Mouse (Mus musculus): ENCODE data around the gene Psat1. TPM values are rescaled to one million over a fixed set of nuclear protein-coding genes. Genes with fewer than 3 reads are reported as not detected.

The Psat1 gene
- polyA plus RNA-seq, 1 experiment from 2014 or later = 105 TPM

DNA sequence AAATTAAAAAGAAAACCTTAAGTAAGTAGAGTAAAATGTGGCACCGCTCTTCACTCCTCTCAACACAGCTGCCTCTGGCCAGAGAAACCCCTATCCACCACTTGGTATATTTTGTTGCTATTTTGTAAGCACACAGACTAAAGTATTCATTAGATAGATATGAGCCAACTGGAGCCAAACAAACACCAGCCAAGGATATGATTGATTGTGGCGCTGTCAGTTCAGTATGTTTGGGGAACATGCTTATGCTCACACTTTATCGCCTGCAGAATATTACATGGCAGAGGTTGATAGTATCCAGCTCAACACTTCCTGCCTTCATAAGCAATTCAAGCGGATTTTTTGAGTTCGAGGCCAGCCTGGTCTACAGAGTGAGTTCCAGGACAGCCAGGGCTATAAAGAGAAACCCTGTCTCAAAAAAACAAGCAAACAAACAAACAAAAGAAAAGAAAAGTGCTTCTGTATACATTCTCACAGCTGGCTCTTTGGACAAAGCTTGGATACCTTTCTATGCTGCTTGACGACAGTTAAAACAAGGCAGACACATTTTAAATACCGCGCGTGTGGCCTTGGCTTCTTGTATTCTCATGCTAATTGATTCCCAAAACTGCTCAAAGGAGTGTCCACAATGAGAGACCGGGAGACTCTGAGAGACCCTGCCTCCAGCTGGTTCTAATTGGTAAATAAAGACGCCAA lies 4.6 kb downstream of the Psat1 start:
- Histone ChIP-seq H3K9ac (ENCODE audit: low read length) (no peak overlapping the region), H3K36me3 (ENCODE audit: control insufficient read depth, insufficient read depth, low read length) (no peaks in the 10 kb centered on the region), H3K27ac (ENCODE audit: low read depth, low read length) (no peak overlapping the region), H3K4me3 (ENCODE audit: low read depth, low read length) (no peak overlapping the region), H3K27me3 (ENCODE audit: control insufficient read depth, insufficient read depth, low read length) (no peaks in the 10 kb centered on the region), H3K9me3 (ENCODE audit: control insufficient read depth, low read length) (no peaks in the 10 kb centered on the region), H3K4me1 (ENCODE audit: control insufficient read depth, insufficient read depth, low read length) (no peaks in the 10 kb centered on the region), H3K4me2 (no peak overlapping the region)
- DNase-seq (ENCODE audit: low spot score, missing footprints) (no peak), ATAC-seq (ENCODE audit: low FRiP score) (no peak; the same call in 1 of the 2 replicates)
- WGBS = 46% methylated on average over 11 of the region's 11 CpGs

DNA sequence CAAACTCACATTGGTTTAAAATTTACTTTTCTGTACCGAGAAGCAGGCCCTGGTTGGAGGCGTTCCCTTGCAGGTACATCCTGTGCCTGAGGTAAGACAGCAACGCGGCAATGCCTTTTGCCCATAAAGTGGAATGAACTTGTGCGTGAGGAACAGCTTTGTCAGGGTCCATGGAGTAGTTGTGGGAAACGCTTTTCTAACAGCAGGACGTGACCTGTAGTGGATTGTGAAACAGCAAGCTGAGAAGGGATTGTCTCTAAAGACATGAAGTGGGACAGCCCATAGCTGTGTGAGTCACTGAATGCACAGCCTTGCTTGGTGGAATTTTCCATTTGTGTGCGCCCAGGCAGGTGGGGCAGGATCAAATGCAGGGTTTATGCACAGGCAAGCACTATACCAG lies 5.7 kb downstream of the Psat1 start:
- 78% methylated on average over 8 of the region's 8 CpGs for WGBS
- ATAC-seq (ENCODE audit: low FRiP score) (no peak), DNase-seq (ENCODE audit: low spot score, missing footprints) (no peak)
- no peaks in the 10 kb centered on the region for H3K36me3 ChIP-seq (ENCODE audit: control insufficient read depth, insufficient read depth, low read length)
- H3K9ac ChIP-seq (ENCODE audit: low read length) = no peak overlapping the region
- H3K27ac ChIP-seq (ENCODE audit: low read depth, low read length) = no peak overlapping the region
- H3K27me3 ChIP-seq (ENCODE audit: control insufficient read depth, insufficient read depth, low read length) = no peaks in the 10 kb centered on the region
- H3K4me3 ChIP-seq (ENCODE audit: low read depth, low read length) = no peak overlapping the region
- no peaks in the 10 kb centered on the region for H3K4me1 ChIP-seq (ENCODE audit: control insufficient read depth, insufficient read depth, low read length)
- no peak overlapping the region for H3K4me2 ChIP-seq
- H3K9me3 ChIP-seq (ENCODE audit: control insufficient read depth, low read length) = no peaks in the 10 kb centered on the region

DNA sequence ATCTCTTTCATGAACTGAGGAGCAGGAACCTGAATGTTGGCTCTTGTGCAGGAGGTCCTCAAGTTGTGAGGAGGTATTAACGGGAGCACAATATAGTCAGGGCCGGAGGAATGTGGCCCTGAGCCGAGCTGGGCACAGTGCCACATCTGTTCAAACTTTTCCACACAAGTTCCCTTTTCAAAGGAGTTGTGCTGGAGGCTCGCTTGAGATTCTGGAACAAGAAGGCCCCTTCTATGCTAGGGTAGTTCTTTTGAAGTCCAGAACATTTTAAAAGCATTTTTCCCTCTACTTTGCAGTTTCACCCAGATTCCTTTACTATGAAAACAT lies 21.5 kb downstream of the Psat1 start:
- Histone ChIP-seq H3K27ac (ENCODE audit: low read depth, low read length) (no peak overlapping the region), H3K27me3 (ENCODE audit: control insufficient read depth, insufficient read depth, low read length) (no peaks in the 10 kb centered on the region), H3K9ac (ENCODE audit: low read length) (peak overlapping the region; percentile 55; the same call in 1 of the 2 replicates), H3K9me3 (ENCODE audit: control insufficient read depth, low read length) (no peaks in the 10 kb centered on the region), H3K4me3 (ENCODE audit: low read depth, low read length) (no peak overlapping the region; the same call in 1 of the 2 replicates), H3K4me2 (peak overlapping the region; percentile 91), H3K36me3 (ENCODE audit: control insufficient read depth, insufficient read depth, low read length) (no peaks in the 10 kb centered on the region), H3K4me1 (ENCODE audit: control insufficient read depth, insufficient read depth, low read length) (peaks cover 15% of the 10 kb centered on the region)
- WGBS = 15% methylated on average over 4 of the region's 4 CpGs
- DNase-seq (ENCODE audit: low spot score, missing footprints) (peak; percentile 92), ATAC-seq (ENCODE audit: low FRiP score) (peak; percentile 2; the same call in 1 of the 2 replicates)

DNA sequence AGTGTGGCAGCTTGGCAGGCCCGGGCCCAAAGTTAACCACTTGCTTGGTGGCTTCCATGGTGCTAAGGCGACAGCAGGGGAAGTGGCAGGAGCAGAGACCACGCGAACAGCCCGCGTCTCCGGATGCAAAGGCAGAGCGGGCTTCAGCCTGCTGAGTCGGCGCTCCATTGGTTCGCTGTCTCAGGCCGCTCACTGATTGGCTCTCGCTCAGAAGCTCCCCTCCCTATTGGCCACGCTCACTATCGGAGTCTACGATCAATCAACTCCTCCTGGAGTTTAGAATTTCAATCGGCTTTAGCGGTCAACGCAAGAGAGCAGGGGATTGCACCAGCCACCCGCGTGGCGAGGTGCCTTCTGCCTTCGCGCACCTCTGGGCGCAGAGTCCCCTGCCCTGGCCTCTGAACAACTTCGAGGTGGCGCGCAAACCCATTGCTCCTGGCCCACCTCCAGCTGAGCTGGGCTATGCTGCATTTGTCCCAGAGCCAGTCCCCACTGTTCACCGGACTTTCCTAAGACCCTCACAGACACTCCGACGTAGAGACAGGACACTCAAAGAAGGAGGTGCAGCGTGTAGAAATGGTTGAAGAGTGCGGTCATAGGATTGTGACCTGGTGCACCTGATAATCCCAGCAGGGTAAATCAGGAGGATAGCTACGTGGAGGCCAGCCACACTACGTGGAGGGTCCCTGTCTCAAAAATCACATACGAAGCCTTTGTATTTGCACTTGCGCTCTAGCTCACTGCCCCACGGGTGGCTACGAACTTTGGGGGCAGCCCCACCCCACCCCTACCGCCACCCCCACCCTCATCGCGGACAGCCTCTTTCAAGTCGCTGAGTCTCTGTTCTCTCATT lies 22.0 kb downstream of the Psat1 start:
- peak overlapping the region; percentile 49 for H3K4me3 ChIP-seq (ENCODE audit: low read depth, low read length)
- no peaks in the 10 kb centered on the region for H3K9me3 ChIP-seq (ENCODE audit: control insufficient read depth, low read length)
- H3K9ac ChIP-seq (ENCODE audit: low read length) = peak overlapping the region; percentile 75
- DNase-seq (ENCODE audit: low spot score, missing footprints) (peak; percentile 95), ATAC-seq (ENCODE audit: low FRiP score) (peak; percentile 99)
- no peaks in the 10 kb centered on the region for H3K27me3 ChIP-seq (ENCODE audit: control insufficient read depth, insufficient read depth, low read length)
- H3K4me1 ChIP-seq (ENCODE audit: control insufficient read depth, insufficient read depth, low read length) = peaks cover 15% of the 10 kb centered on the region
- no peaks in the 10 kb centered on the region for H3K36me3 ChIP-seq (ENCODE audit: control insufficient read depth, insufficient read depth, low read length)
- H3K27ac ChIP-seq (ENCODE audit: low read depth, low read length) = no peak overlapping the region; the same call in 1 of the 2 replicates
- peak overlapping the region; percentile 91 for H3K4me2 ChIP-seq
- WGBS = 2% methylated on average over 43 of the region's 43 CpGs

DNA sequence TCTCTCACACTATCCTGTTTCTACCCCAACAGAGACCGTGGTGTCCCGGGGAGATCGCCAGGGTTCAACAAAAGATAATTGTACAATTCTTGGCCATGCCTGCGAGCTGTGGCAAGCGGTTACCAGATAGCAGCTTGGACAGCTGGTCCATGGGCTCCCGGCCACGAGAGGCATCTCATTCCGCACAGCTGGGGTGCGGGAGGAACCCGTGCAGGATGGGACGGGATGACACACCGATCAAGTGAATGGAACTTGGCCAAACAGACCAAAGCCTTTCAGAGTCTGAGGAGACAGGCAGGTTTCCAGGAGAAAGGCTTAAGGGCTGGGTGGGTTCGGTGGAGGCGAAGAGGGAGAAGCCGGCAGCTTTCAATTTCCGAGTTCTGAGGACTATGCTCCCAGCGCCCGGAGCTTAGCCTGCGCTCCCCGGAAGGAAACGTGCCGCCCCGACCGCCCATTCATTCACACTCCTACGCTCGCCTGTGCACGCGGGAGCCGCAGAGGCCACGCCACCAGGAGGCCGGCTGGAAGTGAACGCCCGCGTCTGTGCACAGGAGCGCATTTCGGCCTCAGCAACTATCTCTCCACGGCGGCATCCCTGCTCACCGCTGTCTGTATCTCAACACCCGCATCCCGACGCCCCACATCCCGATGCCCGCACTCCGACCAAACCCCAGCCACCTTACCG lies 22.8 kb downstream of the Psat1 start:
- under 1% methylated on average over 46 of the region's 46 CpGs for WGBS
- peak; percentile 70 for ATAC-seq (ENCODE audit: low FRiP score)

DNA sequence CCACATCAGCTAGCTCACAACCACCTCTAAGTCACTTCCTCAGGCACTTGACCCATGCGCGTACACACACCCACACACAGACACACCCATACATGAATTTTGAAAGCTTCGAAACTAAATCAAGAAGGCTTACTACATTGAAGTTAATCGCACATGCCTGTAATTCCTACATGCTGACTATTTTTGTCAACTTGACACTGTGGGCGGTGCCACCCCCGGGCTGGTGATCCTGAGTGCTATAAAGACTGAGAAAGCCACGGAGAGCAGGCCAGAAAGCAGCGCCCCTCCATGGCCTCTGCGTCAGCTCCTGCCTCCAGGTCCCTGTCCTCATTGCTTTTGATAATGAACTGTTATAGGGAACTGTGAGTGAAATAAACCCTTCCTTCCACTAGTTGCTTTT lies 23.7 kb downstream of the Psat1 start:
- WGBS = 42% methylated on average over 9 of the region's 9 CpGs
- DNase-seq (ENCODE audit: low spot score, missing footprints) = no peak
- no peaks in the 10 kb centered on the region for H3K27me3 ChIP-seq (ENCODE audit: control insufficient read depth, insufficient read depth, low read length)

More for the DNA sequence above, 22.8 kb downstream of the Psat1 start:
- Histone ChIP-seq H3K36me3 (ENCODE audit: control insufficient read depth, insufficient read depth, low read length) (0 out of 2 replicates have a peak, but pooled peaks cover 2% of the 10 kb centered on the region), H3K27ac (ENCODE audit: low read depth, low read length) (no peak overlapping the region; the same call in 1 of the 2 replicates), H3K9me3 (ENCODE audit: control insufficient read depth, low read length) (no peaks in the 10 kb centered on the region), H3K4me1 (ENCODE audit: control insufficient read depth, insufficient read depth, low read length) (peaks cover 15% of the 10 kb centered on the region), H3K9ac (ENCODE audit: low read length) (peak overlapping the region; percentile 75), H3K27me3 (ENCODE audit: control insufficient read depth, insufficient read depth, low read length) (no peaks in the 10 kb centered on the region), H3K4me2 (peak overlapping the region; percentile 91), H3K4me3 (ENCODE audit: low read depth, low read length) (peak overlapping the region; percentile 49)
- DNase-seq (ENCODE audit: low spot score, missing footprints) = peak; percentile 98

DNA sequence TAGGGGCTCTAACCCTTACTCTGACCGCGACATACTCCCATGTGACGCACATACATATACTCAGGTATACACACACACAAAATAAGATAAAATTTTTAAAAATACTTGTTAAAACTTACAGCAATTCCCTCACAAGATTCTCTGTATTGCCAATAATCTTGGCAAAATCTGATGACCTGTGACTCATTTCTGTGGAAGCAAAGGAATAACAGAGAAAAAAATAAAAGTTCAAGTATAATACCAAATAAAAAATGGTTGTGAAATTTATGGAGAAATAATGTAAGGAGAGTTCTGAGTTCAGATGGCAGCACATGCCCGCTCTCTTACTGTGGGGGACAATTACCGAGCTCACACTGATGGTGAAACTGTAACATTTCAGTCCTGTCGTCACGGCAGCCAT lies 27.8 kb downstream of the Psat1 start:
- ATAC-seq (ENCODE audit: low FRiP score) (no peak), DNase-seq (ENCODE audit: low spot score, missing footprints) (no peak)
- Histone ChIP-seq H3K4me2 (no peak overlapping the region), H3K9ac (ENCODE audit: low read length) (no peak overlapping the region), H3K27ac (ENCODE audit: low read depth, low read length) (no peak overlapping the region), H3K36me3 (ENCODE audit: control insufficient read depth, insufficient read depth, low read length) (peaks cover 11% of the 10 kb centered on the region; the same call in 1 of the 2 replicates), H3K27me3 (ENCODE audit: control insufficient read depth, insufficient read depth, low read length) (no peaks in the 10 kb centered on the region), H3K4me3 (ENCODE audit: low read depth, low read length) (no peak overlapping the region), H3K4me1 (ENCODE audit: control insufficient read depth, insufficient read depth, low read length) (peaks cover 13% of the 10 kb centered on the region), H3K9me3 (ENCODE audit: control insufficient read depth, low read length) (no peaks in the 10 kb centered on the region)
- WGBS = 98% methylated on average over 7 of the region's 7 CpGs

More for the DNA sequence above, 23.7 kb downstream of the Psat1 start:
- H3K27ac ChIP-seq (ENCODE audit: low read depth, low read length) = no peak overlapping the region
- peaks cover 15% of the 10 kb centered on the region for H3K4me1 ChIP-seq (ENCODE audit: control insufficient read depth, insufficient read depth, low read length)
- no peak for ATAC-seq (ENCODE audit: low FRiP score)
- H3K4me2 ChIP-seq = peak overlapping the region; percentile 91
- H3K9me3 ChIP-seq (ENCODE audit: control insufficient read depth, low read length) = no peaks in the 10 kb centered on the region
- H3K4me3 ChIP-seq (ENCODE audit: low read depth, low read length) = peak overlapping the region; percentile 49
- H3K9ac ChIP-seq (ENCODE audit: low read length) = peak overlapping the region; percentile 75
- H3K36me3 ChIP-seq (ENCODE audit: control insufficient read depth, insufficient read depth, low read length) = 0 out of 2 replicates have a peak, but pooled peaks cover 6% of the 10 kb centered on the region

DNA sequence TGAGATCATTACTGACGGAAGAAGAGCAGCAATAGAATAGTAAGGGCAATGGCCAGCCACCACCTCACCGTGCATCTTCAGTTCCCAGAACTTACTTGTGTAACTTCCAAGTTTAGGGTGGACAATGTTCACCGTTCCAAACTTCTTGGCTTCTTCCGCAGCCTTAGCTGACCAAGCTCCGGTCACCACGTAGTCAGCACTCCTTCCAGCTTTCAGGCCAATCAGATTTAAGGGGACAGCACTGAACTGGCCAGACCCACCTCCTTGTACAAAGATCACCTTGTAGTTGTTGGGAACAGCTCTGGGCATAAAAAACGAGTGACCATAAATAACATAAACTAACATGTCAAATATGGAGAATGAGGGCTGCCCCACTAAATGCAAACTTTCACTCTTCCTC lies 29.0 kb downstream of the Psat1 start:
- Histone ChIP-seq H3K36me3 (ENCODE audit: control insufficient read depth, insufficient read depth, low read length) (peaks cover 11% of the 10 kb centered on the region; the same call in 1 of the 2 replicates), H3K9me3 (ENCODE audit: control insufficient read depth, low read length) (no peaks in the 10 kb centered on the region)

More for the DNA sequence above, 29.0 kb downstream of the Psat1 start:
- no peak overlapping the region for H3K4me3 ChIP-seq (ENCODE audit: low read depth, low read length)
- H3K27me3 ChIP-seq (ENCODE audit: control insufficient read depth, insufficient read depth, low read length) = no peaks in the 10 kb centered on the region
- no peak overlapping the region for H3K9ac ChIP-seq (ENCODE audit: low read length)
- H3K4me2 ChIP-seq = no peak overlapping the region
- DNase-seq (ENCODE audit: low spot score, missing footprints) (no peak), ATAC-seq (ENCODE audit: low FRiP score) (no peak)
- H3K4me1 ChIP-seq (ENCODE audit: control insufficient read depth, insufficient read depth, low read length) = peaks cover 2% of the 10 kb centered on the region
- H3K27ac ChIP-seq (ENCODE audit: low read depth, low read length) = no peak overlapping the region
- 92% methylated on average over 7 of the region's 7 CpGs for WGBS
